Mouse (Mus musculus): ENCODE results near the gene Gm42957. TPM values are rescaled to one million over a fixed set of nuclear protein-coding genes. Genes with fewer than 3 reads are reported as not detected.
A peak's percentile ranks its signal among the peaks of the same experiment; 100 is the strongest.

Gene Gm42957
- polyA plus RNA-seq, 1 experiment = 0.04 TPM

GRCm38 (mm10) chr3:96696198-96696765 is 61.0 kb downstream of the Gm42957 start, which contains the start of gene Pias3:
Gene Pias3 (plus strand): TSS chr3:96696384.
- Histone ChIP-seq H3K4me3 (peak within 1 kb of the TSS; percentile 83), H3ac (ENCODE audit: control insufficient read depth, insufficient read length) (peak within 1 kb of the TSS; percentile 37), H3K36me3 (ENCODE audit: control insufficient read depth, insufficient read depth) (peaks cover 5% of the 10 kb centered on the region), H3K79me2 (ENCODE audit: control insufficient read depth, insufficient read depth) (peaks cover 9% of the 10 kb centered on the region), H3K27me3 (ENCODE audit: control insufficient read depth, insufficient read depth, insufficient read length) (no peaks in the 10 kb centered on the region), H3K4me2 (ENCODE audit: low read depth) (peak within 1 kb of the TSS; percentile 68)
- TF ChIP-seq USF1 (IDR thresholded peaks at IDR 0.05; ENCODE audit: low read depth) = no peak
- peak in 1 of 3 experiments; percentile 50 for TF ChIP-seq MYOD1 (IDR thresholded peaks at IDR 0.05; ENCODE audit: control insufficient read depth in 1 of 3, insufficient read length in 2 of 3, low read depth in 2 of 3)
- peak; percentile 69 for TF ChIP-seq POLR2AphosphoS2 (IDR thresholded peaks at IDR 0.05; ENCODE audit: insufficient read length, low read depth)
- peak; percentile 64 for TF ChIP-seq E2F4 (IDR thresholded peaks at IDR 0.05; ENCODE audit: insufficient read depth)
- peak in 2 of 3 experiments; percentile 10 to 62 for TF ChIP-seq MYOG (IDR thresholded peaks at IDR 0.05; ENCODE audit: control insufficient read depth in 1 of 3, insufficient read depth in 1 of 3, insufficient read length in 2 of 3, low read depth in 2 of 3)
- TF ChIP-seq POLR2A (IDR thresholded peaks at IDR 0.05; ENCODE audit: insufficient read length, low read depth) = peak; percentile 75

- H3K36me3 ChIP-seq (ENCODE audit: control insufficient read depth, insufficient read depth) = peaks cover 13% of the 10 kb centered on the region
- H3K27me3 ChIP-seq (ENCODE audit: control insufficient read depth, insufficient read depth, insufficient read length) = no peaks in the 10 kb centered on the region
- TF ChIP-seq TCF12 (IDR thresholded peaks at IDR 0.05; ENCODE audit: insufficient read depth, poor library complexity, severe bottlenecking) (no peak), POLR2AphosphoS2 (IDR thresholded peaks at IDR 0.05; ENCODE audit: insufficient read length, low read depth) (peak; percentile 51), MYOD1 (IDR thresholded peaks at IDR 0.05; ENCODE audit: control insufficient read depth in 1 of 3, insufficient read length in 2 of 3, low read depth in 2 of 3) (peak in 1 of 3 experiments; percentile 4), POLR2A (IDR thresholded peaks at IDR 0.05; ENCODE audit: insufficient read length, low read depth) (peak; percentile 57)
- H3K79me2 ChIP-seq (ENCODE audit: control insufficient read depth, insufficient read depth) = peaks cover 9% of the 10 kb centered on the region
- peak overlapping the region; percentile 37 for H3ac ChIP-seq (ENCODE audit: control insufficient read depth, insufficient read length)
- H3K4me2 ChIP-seq (ENCODE audit: low read depth) = peak overlapping the region; percentile 88
- H3K4me3 ChIP-seq = peak overlapping the region; percentile 83
These were observed 61.8 kb downstream of the Gm42957 start for GRCm38 (mm10) chr3:96696766-96697732.

GRCm38 (mm10) chr3:96698993-96699690 is 63.9 kb downstream of the Gm42957 start:
- H3K79me2 ChIP-seq (ENCODE audit: control insufficient read depth, insufficient read depth) = peaks cover 9% of the 10 kb centered on the region
- no peak overlapping the region for H3ac ChIP-seq (ENCODE audit: control insufficient read depth, insufficient read length)
- H3K36me3 ChIP-seq (ENCODE audit: control insufficient read depth, insufficient read depth) = peaks cover 21% of the 10 kb centered on the region
- no peak overlapping the region for H3K4me3 ChIP-seq
- no peaks in the 10 kb centered on the region for H3K27me3 ChIP-seq (ENCODE audit: control insufficient read depth, insufficient read depth, insufficient read length)
- TF ChIP-seq TCF3 (IDR thresholded peaks at IDR 0.05; ENCODE audit: insufficient read length, low read depth) = no peak
- no peak for TF ChIP-seq POLR2A (IDR thresholded peaks at IDR 0.05; ENCODE audit: insufficient read length, low read depth)
- no peak for TF ChIP-seq MYOG (IDR thresholded peaks at IDR 0.05; ENCODE audit: control insufficient read depth in 1 of 3, insufficient read depth in 1 of 3, insufficient read length in 2 of 3, low read depth in 2 of 3)
- no peak for TF ChIP-seq REST (IDR thresholded peaks at IDR 0.05; ENCODE audit: insufficient read depth, insufficient read length)
- TF ChIP-seq E2F4 (IDR thresholded peaks at IDR 0.05; ENCODE audit: insufficient read depth) = no peak
- no peak for TF ChIP-seq CEBPB (IDR thresholded peaks at IDR 0.05; ENCODE audit: insufficient read depth, poor library complexity, severe bottlenecking)
- no peak for TF ChIP-seq USF1 (IDR thresholded peaks at IDR 0.05; ENCODE audit: low read depth)
- no peak for TF ChIP-seq POLR2AphosphoS2 (IDR thresholded peaks at IDR 0.05; ENCODE audit: insufficient read length, low read depth)
- no peak for TF ChIP-seq TCF12 (IDR thresholded peaks at IDR 0.05; ENCODE audit: insufficient read depth, poor library complexity, severe bottlenecking)
- no peak for TF ChIP-seq MYOD1 (IDR thresholded peaks at IDR 0.05; ENCODE audit: control insufficient read depth in 1 of 3, insufficient read length in 2 of 3, low read depth in 2 of 3)
- no peak for TF ChIP-seq MAX (IDR thresholded peaks at IDR 0.05; ENCODE audit: low read depth)
- TF ChIP-seq SRF (IDR thresholded peaks at IDR 0.05; ENCODE audit: control insufficient read depth, insufficient read length, low read depth) = no peak
- H3K4me2 ChIP-seq (ENCODE audit: low read depth) = no peak overlapping the region

GRCm38 (mm10) chr3:96700376-96700775 is 65.1 kb downstream of the Gm42957 start:
- no peak overlapping the region for H3K4me2 ChIP-seq (ENCODE audit: low read depth)
- no peaks in the 10 kb centered on the region for H3K27me3 ChIP-seq (ENCODE audit: control insufficient read depth, insufficient read depth, insufficient read length)
- peaks cover 21% of the 10 kb centered on the region for H3K36me3 ChIP-seq (ENCODE audit: control insufficient read depth, insufficient read depth)
- no peak overlapping the region for H3K4me3 ChIP-seq
- H3K79me2 ChIP-seq (ENCODE audit: control insufficient read depth, insufficient read depth) = peaks cover 9% of the 10 kb centered on the region
- no peak overlapping the region for H3ac ChIP-seq (ENCODE audit: control insufficient read depth, insufficient read length)
- TF ChIP-seq SRF (IDR thresholded peaks at IDR 0.05; ENCODE audit: control insufficient read depth, insufficient read length, low read depth) = no peak

- TF ChIP-seq TCF12 (IDR thresholded peaks at IDR 0.05; ENCODE audit: insufficient read depth, poor library complexity, severe bottlenecking) = no peak
- TF ChIP-seq MYOD1 (IDR thresholded peaks at IDR 0.05; ENCODE audit: control insufficient read depth in 1 of 3, insufficient read length in 2 of 3, low read depth in 2 of 3) = no peak
- no peak for TF ChIP-seq CEBPB (IDR thresholded peaks at IDR 0.05; ENCODE audit: insufficient read depth, poor library complexity, severe bottlenecking)
- no peak for TF ChIP-seq REST (IDR thresholded peaks at IDR 0.05; ENCODE audit: insufficient read depth, insufficient read length)
- no peak for TF ChIP-seq SRF (IDR thresholded peaks at IDR 0.05; ENCODE audit: control insufficient read depth, insufficient read length, low read depth)
- no peak for TF ChIP-seq POLR2AphosphoS2 (IDR thresholded peaks at IDR 0.05; ENCODE audit: insufficient read length, low read depth)
- TF ChIP-seq MYOG (IDR thresholded peaks at IDR 0.05; ENCODE audit: control insufficient read depth in 1 of 3, insufficient read depth in 1 of 3, insufficient read length in 2 of 3, low read depth in 2 of 3) = no peak
- no peak for TF ChIP-seq TCF3 (IDR thresholded peaks at IDR 0.05; ENCODE audit: insufficient read length, low read depth)
- TF ChIP-seq E2F4 (IDR thresholded peaks at IDR 0.05; ENCODE audit: insufficient read depth) = no peak
- no peak for TF ChIP-seq POLR2A (IDR thresholded peaks at IDR 0.05; ENCODE audit: insufficient read length, low read depth)
- no peak for TF ChIP-seq USF1 (IDR thresholded peaks at IDR 0.05; ENCODE audit: low read depth)
- Histone ChIP-seq H3ac (ENCODE audit: control insufficient read depth, insufficient read length) (no peak overlapping the region), H3K79me2 (ENCODE audit: control insufficient read depth, insufficient read depth) (peaks cover 9% of the 10 kb centered on the region), H3K4me2 (ENCODE audit: low read depth) (no peak overlapping the region), H3K36me3 (ENCODE audit: control insufficient read depth, insufficient read depth) (peaks cover 21% of the 10 kb centered on the region), H3K27me3 (ENCODE audit: control insufficient read depth, insufficient read depth, insufficient read length) (no peaks in the 10 kb centered on the region), H3K4me3 (no peak overlapping the region)
These were observed 65.7 kb downstream of the Gm42957 start for GRCm38 (mm10) chr3:96701003-96701402.
